Mouse (Mus musculus): ENCODE measurements at regions not wholly inside any gene's neighbourhood (a gene's known extent, or its start where the extent isn't known, plus 50 kb on each side); places are given as distances from the start of the nearest gene placed in this dataset.

DNA sequence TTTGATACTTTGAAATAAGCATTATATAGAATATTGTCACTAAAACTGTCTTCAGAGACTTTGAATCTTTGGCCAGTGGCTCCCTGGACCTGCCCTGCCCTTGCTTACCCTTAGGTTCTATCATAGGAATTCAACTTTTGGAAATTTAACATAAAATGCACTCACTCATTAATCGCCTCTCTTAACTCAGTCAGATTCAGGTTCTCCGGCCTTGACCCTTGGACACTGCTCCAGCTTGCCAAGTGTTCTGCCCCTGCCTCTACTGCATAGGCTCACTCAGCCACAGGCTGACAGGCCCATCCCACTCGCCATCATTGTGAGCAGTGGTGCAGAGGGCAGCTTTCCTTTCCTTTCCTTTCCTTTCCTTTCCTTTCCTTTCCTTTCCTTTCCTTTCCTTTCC lies 50.2 kb upstream of the Irx2 start:
- no peaks in the 10 kb centered on the region for H3K27me3 ChIP-seq (ENCODE audit: insufficient read depth, low read length)
- TF ChIP-seq CTCF (IDR thresholded peaks at IDR 0.05) = no peak
- no peak overlapping the region for H3K27ac ChIP-seq (ENCODE audit: low read depth, low read length)
- ATAC-seq (ENCODE audit: low FRiP score) = no peak
- H3K4me1 ChIP-seq (ENCODE audit: insufficient read depth, low read length) = no peaks in the 10 kb centered on the region
- no peak overlapping the region for H3K4me3 ChIP-seq (ENCODE audit: low read depth, low read length)
- H3K9me3 ChIP-seq (ENCODE audit: low read length) = no peaks in the 10 kb centered on the region
- no peak overlapping the region for H3K4me2 ChIP-seq (ENCODE audit: low read depth, low read length, poor library complexity, severe bottlenecking)
- H3K9ac ChIP-seq (replicated peaks; ENCODE audit: low read length, poor library complexity, severe bottlenecking) = no peak overlapping the region
- DNase-seq (ENCODE audit: low spot score) = no peak
- 88% methylated on average over 3 of the region's 3 CpGs for WGBS
- no peaks in the 10 kb centered on the region for H3K36me3 ChIP-seq (ENCODE audit: insufficient read depth, low read length)
